Mouse (Mus musculus): Measurements from ENCODE around the gene Apex2.

DNA sequence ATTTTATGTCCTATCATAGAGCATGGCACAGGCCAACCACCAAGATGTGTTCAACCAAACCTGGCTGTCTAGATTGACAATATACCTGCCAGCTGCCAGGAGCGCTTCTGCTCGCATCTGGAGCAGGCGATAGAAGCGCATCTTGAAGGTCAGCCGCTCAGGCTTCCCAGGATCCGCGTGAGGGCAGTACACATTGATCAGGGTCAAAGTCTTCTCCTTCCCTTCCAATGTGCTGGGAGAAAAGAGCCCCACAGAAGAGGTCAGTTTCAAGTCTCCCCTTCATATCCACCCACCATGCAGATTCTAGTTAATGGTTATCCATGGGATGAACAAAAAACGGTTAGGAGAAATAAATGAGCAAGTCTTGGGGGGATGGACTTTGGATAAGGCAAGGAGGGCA, 4.6 kb downstream of the Apex2 start:
- TF ChIP-seq CTCF (IDR thresholded peaks at IDR 0.05; ENCODE audit: extremely low read depth, insufficient read depth, low read length) = no peak
- TF ChIP-seq POLR2A (IDR thresholded peaks at IDR 0.05; ENCODE audit: extremely low read depth, insufficient read depth, low read length) = no peak

Measured in cortical plate, adult 2 months (tissue).